Mouse (Mus musculus) splenic B cell, adult 2 months (primary cell): ENCODE data around the gene Tesk2.
"Not testable (repeated sequence)": the region's sequence is repeated elsewhere in the genome, so short reads cannot be mapped to it uniquely, and the experiment has no call there.

ENCODE experiments used
- DNase-seq: peaks from one replicate; pipeline ENCODE4 v3.0.0-alpha.2; 2011; ENCODE audit warnings: low read depth, low spot score
- H3K27me3 ChIP-seq: 2 replicates; pipeline ENCODE4 v1.6.1; 2012; ENCODE audit warnings: mild to moderate bottlenecking, low read length, moderate library complexity, mixed read lengths; ENCODE audit not compliant: control insufficient read depth, poor library complexity, insufficient read depth, severe bottlenecking
- H3K36me3 ChIP-seq: 2 replicates; pipeline ENCODE4 v1.6.1; 2012; ENCODE audit warnings: mild to moderate bottlenecking, low read length, moderate library complexity, mixed read lengths; ENCODE audit not compliant: control insufficient read depth, poor library complexity, insufficient read depth, severe bottlenecking

Tesk2 gene

GRCm38 (mm10) chr4:116720343-116721097, at the start of gene Tesk2:
TSS of gene Tesk2 (plus strand) at chr4:116720948.
- H3K36me3 ChIP-seq: no peaks in the 10 kb centered on the region
- no peaks in the 10 kb centered on the region for H3K27me3 ChIP-seq
- peak; percentile 99 for DNase-seq

- DNase-seq: no peak
- Histone ChIP-seq H3K27me3 (no peaks in the 10 kb centered on the region), H3K36me3 (no peaks in the 10 kb centered on the region)
These were observed 48.0 kb upstream of the Tesk2 start for GRCm38 (mm10) chr4:116672785-116673184.

GRCm38 (mm10) chr4:116674761-116675160, 46.0 kb upstream of the Tesk2 start:
- not testable (repeated sequence) for H3K27me3 ChIP-seq, H3K36me3 ChIP-seq, DNase-seq

GRCm38 (mm10) chr4:116676027-116676426, 44.7 kb upstream of the Tesk2 start:
- no peaks in the 10 kb centered on the region for H3K27me3 ChIP-seq
- H3K36me3 ChIP-seq: no peaks in the 10 kb centered on the region
- no peak for DNase-seq

GRCm38 (mm10) chr4:116677808-116678207, 42.9 kb upstream of the Tesk2 start:
- DNase-seq: no peak
- H3K36me3 ChIP-seq: no peaks in the 10 kb centered on the region
- H3K27me3 ChIP-seq: no peaks in the 10 kb centered on the region

- Histone ChIP-seq H3K27me3 (no peaks in the 10 kb centered on the region), H3K36me3 (no peaks in the 10 kb centered on the region)
- DNase-seq: no peak
These were observed 41.6 kb upstream of the Tesk2 start for GRCm38 (mm10) chr4:116679141-116679540.

GRCm38 (mm10) chr4:116680521-116680920, 40.2 kb upstream of the Tesk2 start:
- not testable (repeated sequence) for DNase-seq, H3K36me3 ChIP-seq, H3K27me3 ChIP-seq

GRCm38 (mm10) chr4:116683957-116684356, 36.8 kb upstream of the Tesk2 start:
- no peaks in the 10 kb centered on the region for H3K27me3 ChIP-seq
- DNase-seq: no peak
- peaks cover 2% of the 10 kb centered on the region; the same call in 1 of the 2 replicates for H3K36me3 ChIP-seq

- no peak for DNase-seq
- peaks cover 2% of the 10 kb centered on the region; the same call in 1 of the 2 replicates for H3K36me3 ChIP-seq
- H3K27me3 ChIP-seq: no peaks in the 10 kb centered on the region
These were observed 36.1 kb upstream of the Tesk2 start for GRCm38 (mm10) chr4:116684665-116685064.

GRCm38 (mm10) chr4:116685402-116686061, 35.2 kb upstream of the Tesk2 start, which contains the start of gene Prdx1:
TSS of gene Prdx1 (plus strand) at chr4:116685544.
- H3K36me3 ChIP-seq: peaks cover 4% of the 10 kb centered on the region; the same call in 1 of the 2 replicates
- no peaks in the 10 kb centered on the region for H3K27me3 ChIP-seq
- peak; percentile 94 for DNase-seq

GRCm38 (mm10) chr4:116687041-116687440, 33.7 kb upstream of the Tesk2 start:
- no peak for DNase-seq
- Histone ChIP-seq H3K36me3 (peaks cover 8% of the 10 kb centered on the region), H3K27me3 (no peaks in the 10 kb centered on the region)

GRCm38 (mm10) chr4:116689309-116689876, 31.4 kb upstream of the Tesk2 start:
- Histone ChIP-seq H3K36me3 (peaks cover 15% of the 10 kb centered on the region), H3K27me3 (no peaks in the 10 kb centered on the region)
- DNase-seq: no peak

GRCm38 (mm10) chr4:116692146-116692545, 28.6 kb upstream of the Tesk2 start:
- no peak for DNase-seq
- peaks cover 22% of the 10 kb centered on the region for H3K36me3 ChIP-seq
- no peaks in the 10 kb centered on the region for H3K27me3 ChIP-seq

GRCm38 (mm10) chr4:116693785-116694184, 27.0 kb upstream of the Tesk2 start:
- no peak for DNase-seq
- Histone ChIP-seq H3K27me3 (no peaks in the 10 kb centered on the region), H3K36me3 (peaks cover 24% of the 10 kb centered on the region)

GRCm38 (mm10) chr4:116698693-116699342, 21.9 kb upstream of the Tesk2 start:
- no peaks in the 10 kb centered on the region for H3K27me3 ChIP-seq
- no peak for DNase-seq
- peaks cover 15% of the 10 kb centered on the region; the same call in 1 of the 2 replicates for H3K36me3 ChIP-seq
